Mouse (Mus musculus) right cerebral cortex, adult 18-20 months (tissue): ENCODE measurements around the gene Cela3a.
"Not testable (repeated sequence)": the region's sequence is repeated elsewhere in the genome, so short reads cannot be mapped to it uniquely, and the experiment has no call there.

Source experiments
- DNase-seq: peaks from one replicate; pipeline ENCODE4 v3.0.0; 2022; ENCODE audit warnings: mixed read lengths

Cela3a gene

DNA sequence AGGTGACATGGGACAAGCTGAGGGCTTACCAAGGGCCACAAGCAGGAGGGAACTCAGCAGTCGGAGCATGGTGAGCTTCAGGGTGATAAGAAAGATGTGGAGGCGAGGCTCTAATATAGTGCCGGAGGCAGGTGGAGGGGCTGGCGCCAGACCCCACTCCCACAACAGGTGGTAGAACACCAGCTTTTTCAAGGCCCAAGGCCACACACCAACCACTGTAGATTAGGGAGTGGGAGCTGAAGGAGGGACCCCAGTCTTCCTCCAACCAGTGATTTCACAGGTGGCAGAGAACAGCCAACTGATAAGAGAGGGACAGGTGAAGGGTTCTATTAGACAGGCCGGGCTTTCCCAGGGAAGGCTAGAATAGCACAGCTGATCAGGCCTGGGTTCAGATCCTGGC, at the start of gene Cela3a:
TSS of gene Cela3a (minus strand) at position 101 of the 400 bp plus-strand sequence.
- DNase-seq = no peak

DNA sequence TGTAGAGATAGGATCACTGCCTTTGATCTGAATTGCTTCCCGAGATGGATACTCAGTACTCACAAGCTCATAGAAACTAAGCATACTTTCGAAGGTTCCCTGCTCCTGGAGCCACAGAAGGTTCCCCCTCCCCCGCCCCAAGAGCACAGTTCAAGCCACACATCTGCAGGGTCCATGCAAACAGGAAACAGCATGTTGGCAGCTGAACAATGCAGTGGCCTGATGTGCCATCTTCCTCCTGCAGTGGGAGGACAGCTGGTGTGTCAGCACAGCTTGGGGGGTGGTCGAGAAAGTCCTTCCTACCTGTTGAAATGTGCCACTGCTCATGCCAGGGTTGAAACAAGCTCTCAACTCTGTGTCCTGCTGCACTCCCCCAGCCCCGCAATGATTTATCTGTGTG, 49.3 kb upstream of the Cela3a start:
- no peak for DNase-seq

- no peak for DNase-seq
These were observed 48.7 kb upstream of the Cela3a start for GRCm38 (mm10) chr4:137458310-137458709.

DNA sequence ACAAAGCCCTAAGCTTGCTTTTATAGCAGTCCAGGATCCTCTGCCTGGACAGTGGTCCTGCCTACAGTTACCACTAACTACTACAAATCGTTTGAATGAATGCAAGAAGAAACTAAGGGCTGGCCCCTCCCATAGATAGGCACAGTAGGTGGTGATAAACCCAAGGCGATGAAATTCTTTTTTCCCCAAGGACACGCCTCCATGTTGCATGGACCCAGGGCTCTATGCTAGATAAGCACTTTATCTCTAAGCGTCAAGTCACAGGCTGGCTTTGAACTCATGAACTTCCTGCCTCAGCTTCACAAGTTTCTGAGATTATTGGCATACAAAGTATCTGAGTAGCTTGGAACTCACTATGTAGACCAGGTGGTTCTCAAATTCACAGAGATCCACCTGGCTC, 47.7 kb upstream of the Cela3a start:
- DNase-seq = no peak

DNA sequence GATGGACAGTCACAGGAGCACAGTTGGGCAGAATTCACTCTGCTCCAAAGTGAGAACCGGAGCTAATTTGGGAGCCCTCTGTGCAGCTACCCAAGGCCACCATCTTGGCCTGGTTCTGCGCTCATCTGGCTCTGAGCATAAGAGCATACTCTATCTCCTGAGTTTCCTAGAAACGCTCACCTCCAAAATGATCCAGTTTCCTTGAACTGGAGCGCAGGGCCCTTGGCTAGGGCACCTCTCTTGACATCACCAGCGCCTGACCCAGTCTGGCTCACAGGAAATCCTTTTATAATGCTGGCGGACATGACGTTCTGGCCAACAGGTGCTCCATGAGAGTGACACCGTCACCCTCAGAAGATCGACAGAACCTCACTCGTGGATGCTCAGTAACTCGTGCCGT, 47.0 kb upstream of the Cela3a start:
- DNase-seq = no peak

DNA sequence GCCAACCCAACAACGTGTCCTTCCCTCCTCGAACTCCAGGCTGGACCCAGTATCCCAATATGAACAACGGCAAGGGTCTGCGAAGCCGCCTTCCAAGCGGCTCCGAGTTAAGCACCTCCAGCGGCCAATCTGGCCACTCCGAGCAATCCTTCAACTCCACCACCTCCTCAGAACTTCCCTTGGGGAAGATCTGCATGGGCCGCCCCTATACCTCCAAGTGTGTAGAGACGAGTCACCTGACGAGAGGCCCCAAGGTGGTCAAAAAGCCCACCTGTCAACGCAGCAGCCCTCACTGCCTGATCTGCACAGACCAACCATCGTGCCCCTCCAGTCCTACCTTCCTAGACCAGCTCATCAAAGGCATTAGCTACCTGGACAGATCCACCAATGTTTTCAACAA, 45.0 kb upstream of the Cela3a start:
- DNase-seq = no peak

- DNase-seq = no peak
These were observed 43.7 kb upstream of the Cela3a start, which contains the start of gene 1700013G24Rik for GRCm38 (mm10) chr4:137453234-137453767. Gene 1700013G24Rik, plus strand, starts transcription at chr4:137453284.

- DNase-seq = no peak
These were observed 42.6 kb upstream of the Cela3a start for GRCm38 (mm10) chr4:137452190-137452589.

GRCm38 (mm10) chr4:137449715-137450114, 40.1 kb upstream of the Cela3a start:
- no peak for DNase-seq

DNA sequence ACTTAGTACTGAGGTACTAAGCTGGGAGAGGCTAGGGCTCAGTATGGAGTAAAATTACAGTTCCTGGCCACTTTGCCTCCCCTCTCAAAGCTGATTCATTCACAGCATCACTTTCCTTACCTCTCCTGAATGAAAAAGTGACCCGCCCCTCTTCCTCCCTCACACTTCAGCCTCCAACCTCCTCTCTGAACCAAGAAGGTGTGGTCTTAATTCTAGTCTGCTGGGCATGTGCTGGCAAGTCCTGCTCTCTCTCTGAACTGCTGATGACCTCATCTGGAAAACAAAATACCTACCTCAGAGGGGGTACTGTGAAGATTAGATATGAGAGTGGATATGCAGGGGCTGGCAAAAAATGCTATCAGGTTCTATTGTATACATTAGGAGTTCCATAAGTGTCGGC, 39.5 kb upstream of the Cela3a start:
- DNase-seq = no peak

GRCm38 (mm10) chr4:137448641-137449040, 39.0 kb upstream of the Cela3a start:
- no peak for DNase-seq

GRCm38 (mm10) chr4:137448197-137448596, 38.6 kb upstream of the Cela3a start:
- DNase-seq = no peak

DNA sequence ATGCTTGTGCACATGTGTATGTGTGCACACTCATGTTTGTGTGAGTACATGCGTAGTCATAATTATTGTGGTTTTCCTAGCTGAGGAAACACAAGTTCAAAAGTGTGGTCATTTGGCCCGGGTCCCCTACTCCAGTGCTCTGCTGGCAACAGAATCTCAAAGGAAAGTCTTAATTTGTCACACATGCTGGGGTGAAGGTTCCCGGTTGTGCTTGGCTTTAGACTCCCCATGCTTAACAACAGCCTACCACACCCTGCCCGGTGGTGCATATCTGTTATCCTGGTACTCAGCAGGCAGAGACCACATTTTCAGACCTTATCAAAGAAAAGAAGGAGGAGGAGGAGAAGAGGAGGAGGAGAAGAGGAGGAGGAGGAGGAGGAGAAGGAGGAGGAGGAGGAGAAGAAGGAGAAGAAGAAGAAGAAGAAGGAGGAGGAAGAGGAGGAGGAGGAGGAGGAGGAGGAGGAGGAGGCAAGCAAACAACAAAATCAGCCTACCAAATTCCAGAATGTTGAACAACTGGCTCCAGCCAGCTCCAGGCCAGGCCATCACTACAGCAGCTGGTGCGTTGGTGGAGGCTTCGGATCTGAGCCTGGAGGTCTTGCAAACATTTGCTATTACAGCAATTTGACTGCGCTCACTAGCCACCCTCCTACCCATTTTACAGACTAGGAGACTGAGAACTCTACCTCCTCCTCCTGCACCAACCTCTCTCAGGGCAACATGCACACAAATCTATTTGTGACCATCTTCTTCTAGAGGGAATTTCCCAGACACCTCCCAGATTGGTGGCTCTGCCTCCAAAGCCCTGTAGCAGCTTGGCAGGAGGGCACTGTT, 38.0 kb upstream of the Cela3a start:
- peak; percentile 21 for DNase-seq

DNA sequence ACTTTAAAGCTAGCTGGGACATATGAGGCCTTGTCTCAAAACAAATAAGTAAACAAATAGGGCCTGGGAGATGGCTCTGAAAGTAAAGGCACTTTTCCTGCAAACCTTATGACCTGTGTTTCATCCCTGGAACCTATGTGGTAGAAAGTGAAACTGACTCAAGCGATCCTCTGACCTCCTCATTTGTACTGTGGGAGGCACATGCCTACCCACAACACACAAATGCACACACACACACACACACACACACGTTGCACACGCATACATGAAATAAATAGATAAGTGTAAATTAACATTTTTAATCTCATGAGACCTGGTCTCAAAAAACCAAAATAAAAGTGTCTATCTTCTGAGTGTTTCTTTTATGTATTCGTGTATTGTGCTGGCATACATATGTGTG, 36.3 kb upstream of the Cela3a start:
- no peak for DNase-seq

- peak; percentile 53 for DNase-seq
These were observed 34.0 kb upstream of the Cela3a start for GRCm38 (mm10) chr4:137443625-137444024.

DNA sequence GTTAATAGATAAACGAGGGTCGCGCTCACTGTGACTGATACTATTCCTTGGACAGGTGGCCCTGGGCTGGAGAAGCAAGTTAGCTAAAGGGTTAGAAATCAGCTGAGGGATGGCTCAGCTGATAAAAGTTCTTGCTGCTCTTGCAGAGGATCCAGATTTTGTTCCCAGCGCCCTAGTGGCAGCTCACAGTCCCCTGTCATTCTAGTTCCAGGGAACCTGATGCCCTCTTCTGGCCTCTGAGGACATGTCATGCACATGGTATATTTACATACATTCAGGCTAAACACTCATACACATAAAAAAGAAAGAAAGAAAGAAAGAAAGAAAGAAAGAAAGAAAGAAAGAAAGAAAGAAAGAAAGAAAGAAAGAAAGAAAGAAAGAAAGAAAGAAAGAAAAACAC, 31.7 kb upstream of the Cela3a start:
- DNase-seq = no peak

- no peak for DNase-seq
These were observed 29.3 kb upstream of the Cela3a start for GRCm38 (mm10) chr4:137438842-137439241.

- no peak for DNase-seq
These were observed 27.5 kb upstream of the Cela3a start for GRCm38 (mm10) chr4:137436979-137437669.

DNA sequence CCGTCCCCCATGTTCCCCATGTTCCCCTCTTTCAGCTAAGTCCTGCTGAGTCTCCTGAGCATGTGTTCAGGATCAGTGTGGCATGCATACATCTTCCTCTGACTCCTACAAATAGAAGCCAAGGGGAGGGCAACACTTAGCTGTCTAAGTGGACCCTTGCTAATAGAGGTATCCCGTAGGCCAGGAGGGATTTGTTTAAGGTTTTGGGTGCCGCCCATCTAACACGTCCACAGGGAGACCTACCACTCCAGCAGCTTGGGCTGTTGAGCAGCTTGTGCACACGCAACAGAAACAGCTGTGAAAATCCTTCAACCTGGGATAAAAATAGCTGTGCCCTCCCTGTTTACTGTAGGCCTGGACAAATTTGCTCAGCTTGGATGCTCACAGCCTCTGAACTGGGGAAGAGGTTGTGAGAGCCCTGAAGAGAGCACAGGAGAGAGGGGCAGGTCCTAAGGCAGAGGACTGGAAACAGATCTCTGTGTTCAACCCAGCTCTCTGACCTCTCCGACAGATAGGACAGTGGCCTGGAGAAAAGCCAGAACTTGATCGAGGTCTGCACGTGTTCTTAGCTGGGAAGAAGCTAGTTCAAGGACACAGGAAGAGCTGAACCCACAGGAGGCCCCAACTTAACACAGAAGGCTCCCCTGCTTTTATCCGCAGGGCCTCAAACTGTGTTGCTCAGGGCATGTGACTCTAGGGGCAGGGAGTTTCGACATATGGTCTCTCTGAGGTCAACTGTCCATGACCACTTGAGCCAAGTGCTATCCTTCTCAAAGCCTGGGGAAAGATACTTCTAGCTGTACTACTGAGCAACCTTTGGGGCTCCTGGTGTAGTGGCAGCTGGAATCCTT, 23.3 kb upstream of the Cela3a start:
- not testable (repeated sequence) for DNase-seq

- DNase-seq = no peak
These were observed 20.9 kb upstream of the Cela3a start, which contains the start of gene Cela3b for GRCm38 (mm10) chr4:137430502-137430901. Gene Cela3b, minus strand, starts transcription at chr4:137430540.

DNA sequence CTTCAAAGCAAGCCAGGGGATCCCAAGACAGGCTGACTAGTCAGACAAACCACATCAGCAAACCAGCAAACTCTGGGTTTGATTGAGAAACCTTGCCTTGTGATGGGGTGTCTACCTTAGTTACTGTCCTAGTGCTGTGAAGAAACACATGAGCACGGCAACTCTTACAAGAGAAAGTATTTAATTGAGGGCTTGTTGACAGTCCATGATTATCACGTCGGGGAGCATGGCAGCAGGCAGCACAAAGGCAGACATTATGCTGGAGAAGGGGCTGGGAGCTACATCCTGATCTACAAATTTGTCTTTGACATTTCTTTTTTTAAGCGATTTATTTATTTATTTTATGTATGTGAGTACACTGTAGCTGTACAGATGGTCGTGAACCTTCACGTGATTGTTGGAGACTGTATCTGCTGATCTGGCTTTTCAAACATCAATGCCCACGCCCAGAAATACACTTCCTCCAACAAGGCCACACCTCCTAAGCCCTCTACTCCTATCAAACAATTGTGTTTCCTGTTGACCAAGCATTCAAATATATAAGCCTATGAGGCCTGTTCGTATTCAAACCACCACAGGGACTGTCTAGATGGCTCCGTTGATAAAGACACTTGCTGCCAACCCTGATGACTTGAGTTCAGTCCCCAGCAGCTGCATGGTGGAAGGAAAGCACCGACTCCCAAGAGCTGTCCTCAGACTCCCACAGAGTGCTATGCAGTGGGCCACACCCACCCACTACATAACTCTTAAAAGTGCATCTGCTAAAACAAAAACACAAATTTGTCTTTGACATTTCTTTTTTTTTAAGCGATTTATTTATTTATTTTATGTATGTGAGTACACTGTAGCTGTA, 8.3 kb upstream of the Cela3a start:
- no peak for DNase-seq

DNA sequence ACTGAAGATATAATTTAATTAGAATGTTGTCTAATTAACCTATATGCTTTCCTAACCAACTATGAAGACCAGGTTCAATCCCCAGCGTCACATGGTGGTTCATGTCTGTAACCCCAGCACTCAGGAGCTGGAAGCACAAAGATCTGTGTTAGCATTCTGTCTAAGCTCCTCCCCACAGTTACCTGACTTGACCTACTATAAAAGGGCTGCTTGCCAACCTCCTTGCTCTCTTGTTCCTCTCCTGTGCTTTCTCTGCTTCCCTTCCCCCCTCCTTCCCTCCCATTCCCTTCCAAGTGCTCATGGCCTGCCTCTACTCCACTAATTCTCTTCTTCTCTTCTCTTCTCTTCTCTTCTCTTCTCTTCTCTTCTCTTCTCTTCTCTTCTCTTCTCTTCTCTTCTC, 5.3 kb upstream of the Cela3a start:
- DNase-seq = no peak
